Mouse (Mus musculus) adrenal gland, postnatal 10 days (tissue): ENCODE data around the gene Chrnb1. TPM values are rescaled to one million over a fixed set of nuclear protein-coding genes. Genes with fewer than 3 reads are reported as not detected.
A peak's percentile ranks its signal among the peaks of the same experiment; 100 is the strongest.

ENCODE experiments used
- DNase-seq: peaks from one replicate; pipeline ENCODE4 v3.0.0; 2021; ENCODE audit warnings: mixed read lengths
- long read RNA-seq, 2 experiments: library from polyadenylated mRNA; stranded (forward); transcript quantifications; one replicate each; pipeline ENCODE4 v2.0.0; 2021
- total RNA-seq, 2 experiments: library from RNA; stranded (reverse); gene quantifications; 2 replicates each; pipeline ENCODE4 v1.2.3; 2021

The Chrnb1 gene
- 1 to 10 TPM; 2.3 to 7.9 TPM for total RNA-seq
- long read RNA-seq, experiment 1, partial matches to known transcripts, result 2 of 4 reads
- long read RNA-seq, experiment 1, other reads (novel, unspliced or antisense), result 1 of 4 reads
- long read RNA-seq, experiment 2, result 0 reads

GRCm38 (mm10) chr11:69795168-69795982 is at the start of gene Chrnb1:
Gene Chrnb1, minus strand, starts transcription at chr11:69795943.
- DNase-seq, result peak; percentile 94

- no peak for DNase-seq
Measured at GRCm38 (mm10) chr11:69838714-69839104, 43.0 kb upstream of the Chrnb1 start.

GRCm38 (mm10) chr11:69837952-69838713 is 42.4 kb upstream of the Chrnb1 start, which contains the start of gene Tmem256:
Gene Tmem256, plus strand, starts transcription at chr11:69838514.
- DNase-seq, result peak; percentile 94

GRCm38 (mm10) chr11:69837604-69837951 is 41.8 kb upstream of the Chrnb1 start, which contains the start of gene Nlgn2:
Gene Nlgn2, minus strand, starts transcription at chr11:69837784.
- DNase-seq, result no peak

GRCm38 (mm10) chr11:69836703-69837576 is 41.2 kb upstream of the Chrnb1 start:
- peak; percentile 58 for DNase-seq

- DNase-seq, result no peak
Measured at GRCm38 (mm10) chr11:69835966-69836335, 40.2 kb upstream of the Chrnb1 start.

- no peak for DNase-seq
Measured at GRCm38 (mm10) chr11:69835326-69835965, 39.7 kb upstream of the Chrnb1 start.

GRCm38 (mm10) chr11:69834001-69834549 is 38.3 kb upstream of the Chrnb1 start:
- peak; percentile 61 for DNase-seq

GRCm38 (mm10) chr11:69833554-69833953 is 37.8 kb upstream of the Chrnb1 start:
- no peak for DNase-seq

GRCm38 (mm10) chr11:69828832-69829231 is 33.1 kb upstream of the Chrnb1 start:
- DNase-seq, result no peak

GRCm38 (mm10) chr11:69823456-69823855 is 27.7 kb upstream of the Chrnb1 start:
- DNase-seq, result no peak

GRCm38 (mm10) chr11:69822080-69822479 is 26.3 kb upstream of the Chrnb1 start, which contains the start of gene Spem1:
Gene Spem1, minus strand, starts transcription at chr11:69822180.
- no peak for DNase-seq

GRCm38 (mm10) chr11:69818871-69819270 is 23.1 kb upstream of the Chrnb1 start:
- DNase-seq, result no peak

- DNase-seq, result no peak
Measured at GRCm38 (mm10) chr11:69818365-69818764, 22.6 kb upstream of the Chrnb1 start, which contains the start of gene Spem2. Gene Spem2, minus strand, starts transcription at chr11:69818465.

- DNase-seq, result no peak
Measured at GRCm38 (mm10) chr11:69816520-69816919, 20.8 kb upstream of the Chrnb1 start.

GRCm38 (mm10) chr11:69815155-69815554 is 19.4 kb upstream of the Chrnb1 start, which contains the start of gene Gm39566:
Gene Gm39566, minus strand, starts transcription at chr11:69815298.
- no peak for DNase-seq

- DNase-seq, result no peak
Measured at GRCm38 (mm10) chr11:69810280-69810679, 14.5 kb upstream of the Chrnb1 start.

GRCm38 (mm10) chr11:69807641-69808040 is 11.9 kb upstream of the Chrnb1 start:
- no peak for DNase-seq

GRCm38 (mm10) chr11:69806378-69806777 is 10.6 kb upstream of the Chrnb1 start:
- no peak for DNase-seq

GRCm38 (mm10) chr11:69804972-69805909 is 9.5 kb upstream of the Chrnb1 start, which contains the start of gene Tmem102:
Gene Tmem102, minus strand, starts transcription at chr11:69805624.
- no peak for DNase-seq
